Mouse (Mus musculus) gastrocnemius, postnatal 4 days (tissue): ENCODE measurements around the gene Foxp1. TPM values are rescaled to one million over a fixed set of nuclear protein-coding genes. Genes with fewer than 3 reads are reported as not detected.

ENCODE experiments used
- DNase-seq, 2 experiments: peaks; one replicate each; pipeline ENCODE4 v3.0.0; 2021 to 2022; ENCODE audit warnings: low spot score in 2 of 2, mixed read lengths in 2 of 2
- total RNA-seq, 2 experiments: library from RNA; stranded (reverse); gene quantifications; 2 replicates each; pipeline ENCODE4 v1.2.3; 2021

Foxp1 gene
- total RNA-seq, 2 experiments from 2014 or later, result 47.2 to 50.8 TPM

GRCm38 (mm10) chr6:99264192-99265093 lies 258.1 kb downstream of the Foxp1 start:
- no peak for DNase-seq

GRCm38 (mm10) chr6:99263886-99264185 lies 258.7 kb downstream of the Foxp1 start:
- DNase-seq, result no peak

GRCm38 (mm10) chr6:99263061-99263885 lies 259.2 kb downstream of the Foxp1 start:
- no peak for DNase-seq

GRCm38 (mm10) chr6:99261737-99262130 lies 260.8 kb downstream of the Foxp1 start:
- DNase-seq, result no peak

- DNase-seq, result no peak
Observed at GRCm38 (mm10) chr6:99260941-99261736, 261.4 kb downstream of the Foxp1 start.

- no peak for DNase-seq
Observed at GRCm38 (mm10) chr6:99258346-99258745, 264.2 kb downstream of the Foxp1 start.

GRCm38 (mm10) chr6:99257676-99258075 lies 264.8 kb downstream of the Foxp1 start:
- DNase-seq, result no peak

GRCm38 (mm10) chr6:99253331-99253730 lies 269.2 kb downstream of the Foxp1 start:
- no peak for DNase-seq

- DNase-seq, result no peak
Observed at GRCm38 (mm10) chr6:99252816-99253215, 269.7 kb downstream of the Foxp1 start.

GRCm38 (mm10) chr6:99251924-99252323 lies 270.6 kb downstream of the Foxp1 start:
- DNase-seq, result no peak

GRCm38 (mm10) chr6:99251222-99251621 lies 271.3 kb downstream of the Foxp1 start:
- no peak for DNase-seq

GRCm38 (mm10) chr6:99249496-99250030 lies 273.0 kb downstream of the Foxp1 start:
- no peak for DNase-seq

- no peak for DNase-seq
Observed at GRCm38 (mm10) chr6:99248396-99248795, 274.1 kb downstream of the Foxp1 start.

- no peak for DNase-seq
Observed at GRCm38 (mm10) chr6:99241625-99242395, 280.7 kb downstream of the Foxp1 start.

- DNase-seq, result no peak
Observed at GRCm38 (mm10) chr6:99240764-99241163, 281.8 kb downstream of the Foxp1 start.

- DNase-seq, result no peak
Observed at GRCm38 (mm10) chr6:99235588-99235987, 286.9 kb downstream of the Foxp1 start.

GRCm38 (mm10) chr6:99233411-99233810 lies 289.1 kb downstream of the Foxp1 start:
- no peak for DNase-seq

- DNase-seq, result no peak
Observed at GRCm38 (mm10) chr6:99228336-99228870, 294.1 kb downstream of the Foxp1 start.

- DNase-seq, result no peak
Observed at GRCm38 (mm10) chr6:99221147-99221546, 301.4 kb downstream of the Foxp1 start.

GRCm38 (mm10) chr6:99220472-99220871 lies 302.0 kb downstream of the Foxp1 start:
- DNase-seq, result no peak
